Mouse (Mus musculus): ENCODE results near the gene Cep95. TPM values are rescaled to one million over a fixed set of nuclear protein-coding genes. Genes with fewer than 3 reads are reported as not detected.
A peak's percentile ranks its signal among the peaks of the same experiment; 100 is the strongest.
"Not testable (repeated sequence)": the region's sequence is repeated elsewhere in the genome, so short reads cannot be mapped to it uniquely, and the experiment has no call there.

Gene Cep95
- polyA plus RNA-seq (2016; fragmentation: Nextera tagmentation; extraction: Ambion mirVana): 21.5 and 25.2 TPM in 2 replicates

- Histone ChIP-seq H3K36me3 (peaks cover 37% of the 10 kb centered on the region), H3K27ac (peak within 1 kb of the TSS; percentile 97), H3K4me2 (replicated peaks) (peak within 1 kb of the TSS; percentile 75), H3K9ac (peak within 1 kb of the TSS; percentile 99), H3K9me3 (no peaks in the 10 kb centered on the region), H3K4me3 (peak within 1 kb of the TSS; percentile 91), H3K27me3 (replicated peaks) (no peaks in the 10 kb centered on the region), H3K4me1 (peaks cover 11% of the 10 kb centered on the region)
- peak; percentile 95 for ATAC-seq (ENCODE audit: low FRiP score, low read depth)
- WGBS: 0% methylated on average over 58 of the region's 58 CpGs
Measured at GRCm38 (mm10) chr11:106788775-106789459, at the start of gene Cep95, which contains the start of gene Ddx5. Cep95 (plus strand) TSS chr11:106789252. Ddx5 (minus strand) TSS chr11:106789185.

GRCm38 (mm10) chr11:106740724-106741123 is 48.3 kb upstream of the Cep95 start:
- WGBS: 86% methylated on average over 6 of the region's 8 CpGs
- not testable (repeated sequence) for H3K36me3 ChIP-seq; H3K27ac ChIP-seq; H3K9me3 ChIP-seq; ATAC-seq (ENCODE audit: low FRiP score, low read depth); H3K4me3 ChIP-seq; H3K27me3 ChIP-seq (replicated peaks); H3K9ac ChIP-seq; H3K4me2 ChIP-seq (replicated peaks)
- H3K4me1 ChIP-seq: peaks cover 12% of the 10 kb centered on the region

GRCm38 (mm10) chr11:106741232-106741631 is 47.8 kb upstream of the Cep95 start:
- WGBS: 37% methylated on average over 6 of the region's 6 CpGs
- Histone ChIP-seq H3K9me3 (no peaks in the 10 kb centered on the region), H3K4me3 (no peak overlapping the region), H3K9ac (no peak overlapping the region), H3K36me3 (no peaks in the 10 kb centered on the region), H3K4me1 (peaks cover 12% of the 10 kb centered on the region), H3K27ac (no peak overlapping the region), H3K27me3 (replicated peaks) (peaks cover 5% of the 10 kb centered on the region; the same call in 1 of the 2 replicates), H3K4me2 (replicated peaks) (no peak overlapping the region)
- no peak for ATAC-seq (ENCODE audit: low FRiP score, low read depth)

GRCm38 (mm10) chr11:106741826-106742225 is 47.2 kb upstream of the Cep95 start:
- Histone ChIP-seq H3K4me2 (replicated peaks) (no peak overlapping the region), H3K4me3 (no peak overlapping the region), H3K9me3 (no peaks in the 10 kb centered on the region), H3K36me3 (no peaks in the 10 kb centered on the region), H3K4me1 (peaks cover 7% of the 10 kb centered on the region), H3K9ac (no peak overlapping the region), H3K27me3 (replicated peaks) (peaks cover 5% of the 10 kb centered on the region; the same call in 1 of the 2 replicates), H3K27ac (no peak overlapping the region)
- no peak for ATAC-seq (ENCODE audit: low FRiP score, low read depth)
- 91% methylated on average over 3 of the region's 3 CpGs for WGBS

- no peak overlapping the region for H3K4me2 ChIP-seq (replicated peaks)
- H3K4me3 ChIP-seq: no peak overlapping the region
- H3K36me3 ChIP-seq: no peaks in the 10 kb centered on the region
- peaks cover 1% of the 10 kb centered on the region; the same call in 1 of the 2 replicates for H3K4me1 ChIP-seq
- no peak overlapping the region for H3K27ac ChIP-seq
- no peaks in the 10 kb centered on the region for H3K9me3 ChIP-seq
- no peak overlapping the region for H3K9ac ChIP-seq
- H3K27me3 ChIP-seq (replicated peaks): peaks cover 5% of the 10 kb centered on the region; the same call in 1 of the 2 replicates
- WGBS: 51% methylated on average over 6 of the region's 6 CpGs
- ATAC-seq (ENCODE audit: low FRiP score, low read depth): no peak
Measured at GRCm38 (mm10) chr11:106742388-106742841, 46.6 kb upstream of the Cep95 start.

GRCm38 (mm10) chr11:106744949-106745348 is 44.1 kb upstream of the Cep95 start:
- no peaks in the 10 kb centered on the region for H3K9me3 ChIP-seq
- H3K4me2 ChIP-seq (replicated peaks): no peak overlapping the region
- H3K27ac ChIP-seq: no peak overlapping the region
- no peak for ATAC-seq (ENCODE audit: low FRiP score, low read depth)
- no peaks in the 10 kb centered on the region for H3K4me1 ChIP-seq
- no peaks in the 10 kb centered on the region for H3K36me3 ChIP-seq
- H3K4me3 ChIP-seq: no peak overlapping the region
- no peaks in the 10 kb centered on the region for H3K27me3 ChIP-seq (replicated peaks)
- no peak overlapping the region for H3K9ac ChIP-seq
- WGBS: 91% methylated on average over 5 of the region's 5 CpGs

GRCm38 (mm10) chr11:106749557-106750120 is 39.4 kb upstream of the Cep95 start:
- not testable (repeated sequence) for H3K9ac ChIP-seq; H3K27me3 ChIP-seq (replicated peaks); H3K36me3 ChIP-seq; H3K4me3 ChIP-seq; H3K4me2 ChIP-seq (replicated peaks); H3K27ac ChIP-seq; H3K9me3 ChIP-seq; H3K4me1 ChIP-seq; ATAC-seq (ENCODE audit: low FRiP score, low read depth)
- 96% methylated on average over 7 of the region's 7 CpGs for WGBS

- WGBS: 91% methylated on average over 13 of the region's 13 CpGs
- Histone ChIP-seq H3K36me3 (no peaks in the 10 kb centered on the region), H3K4me3 (no peak within 1 kb of the TSS), H3K9ac (no peak within 1 kb of the TSS), H3K4me1 (no peaks in the 10 kb centered on the region), H3K27ac (no peak within 1 kb of the TSS), H3K9me3 (no peaks in the 10 kb centered on the region), H3K27me3 (replicated peaks) (no peaks in the 10 kb centered on the region), H3K4me2 (replicated peaks) (no peak within 1 kb of the TSS)
- no peak for ATAC-seq (ENCODE audit: low FRiP score, low read depth)
Measured at GRCm38 (mm10) chr11:106750121-106750751, 38.8 kb upstream of the Cep95 start, which contains the start of gene Pecam1. Pecam1 (minus strand) TSS chr11:106750628.

GRCm38 (mm10) chr11:106751039-106752018 is 37.7 kb upstream of the Cep95 start, which contains the start of gene Milr1:
Milr1 (plus strand) TSS chr11:106751226.
- no peak for ATAC-seq (ENCODE audit: low FRiP score, low read depth)
- H3K27me3 ChIP-seq (replicated peaks): no peaks in the 10 kb centered on the region
- no peak within 1 kb of the TSS for H3K4me2 ChIP-seq (replicated peaks)
- H3K4me1 ChIP-seq: no peaks in the 10 kb centered on the region
- no peaks in the 10 kb centered on the region for H3K9me3 ChIP-seq
- WGBS: 92% methylated on average over 17 of the region's 17 CpGs
- no peak within 1 kb of the TSS for H3K27ac ChIP-seq
- H3K9ac ChIP-seq: no peak within 1 kb of the TSS
- no peaks in the 10 kb centered on the region for H3K36me3 ChIP-seq
- H3K4me3 ChIP-seq: no peak within 1 kb of the TSS

GRCm38 (mm10) chr11:106752103-106752502 is 36.9 kb upstream of the Cep95 start:
- 87% methylated on average over 7 of the region's 7 CpGs for WGBS
- no peak overlapping the region for H3K4me2 ChIP-seq (replicated peaks)
- H3K4me1 ChIP-seq: no peaks in the 10 kb centered on the region
- no peak for ATAC-seq (ENCODE audit: low FRiP score, low read depth)
- no peaks in the 10 kb centered on the region for H3K36me3 ChIP-seq
- H3K9me3 ChIP-seq: no peaks in the 10 kb centered on the region
- no peak overlapping the region for H3K4me3 ChIP-seq
- no peak overlapping the region for H3K27ac ChIP-seq
- H3K9ac ChIP-seq: no peak overlapping the region
- no peaks in the 10 kb centered on the region for H3K27me3 ChIP-seq (replicated peaks)

- H3K27ac ChIP-seq: no peak overlapping the region
- H3K4me1 ChIP-seq: no peaks in the 10 kb centered on the region
- ATAC-seq (ENCODE audit: low FRiP score, low read depth): no peak
- H3K9me3 ChIP-seq: no peaks in the 10 kb centered on the region
- 90% methylated on average over 6 of the region's 6 CpGs for WGBS
- no peaks in the 10 kb centered on the region for H3K36me3 ChIP-seq
- no peaks in the 10 kb centered on the region for H3K27me3 ChIP-seq (replicated peaks)
- no peak overlapping the region for H3K9ac ChIP-seq
- H3K4me3 ChIP-seq: no peak overlapping the region
- no peak overlapping the region for H3K4me2 ChIP-seq (replicated peaks)
Measured at GRCm38 (mm10) chr11:106753314-106753713, 35.7 kb upstream of the Cep95 start.

All from neural tube, embryonic 12.5 days (tissue).